Mouse (Mus musculus) MEL (cell line): ENCODE data around the gene Tgoln1. TPM values are rescaled to one million over a fixed set of nuclear protein-coding genes. Genes with fewer than 3 reads are reported as not detected.

ENCODE experiments used
- DNase-seq: peaks from one replicate; pipeline ENCODE4 v3.0.0; 2011; ENCODE audit warnings: low read depth, low spot score
- H3K27ac ChIP-seq: 2 replicates; pipeline ENCODE4 v1.5.1; 2012; ENCODE audit warnings: low read depth, mild to moderate bottlenecking, control low read depth, low read length, moderate library complexity; ENCODE audit not compliant: control insufficient read depth
- H3K27me3 ChIP-seq, 2 experiments: fragments of 150-350 bp in 1 of 2; sonication (generic) in 1 of 2; 2 replicates each; pipeline ENCODE4 v1.6.1; 2012; ENCODE audit warnings: low read length in 2 of 2, mild to moderate bottlenecking in 2 of 2, improper control_type of control experiment in 1 of 2, moderate library complexity in 1 of 2; ENCODE audit not compliant: insufficient read depth in 2 of 2, control insufficient read depth in 1 of 2
- H3K36me3 ChIP-seq, 2 experiments: 2 replicates each; pipeline ENCODE4 v1.6.1; 2012 to 2014; ENCODE audit warnings: low read length in 2 of 2, improper control_type of control experiment in 1 of 2, inconsistent platforms in 1 of 2, mild to moderate bottlenecking in 1 of 2; ENCODE audit not compliant: insufficient read depth in 2 of 2, control insufficient read depth in 1 of 2
- H3K4me1 ChIP-seq, 2 experiments: fragments of 150-350 bp in 1 of 2; sonication (generic) in 1 of 2; 2 replicates each; pipeline ENCODE4 v1.6.1; 2012; ENCODE audit warnings: low read length in 2 of 2, improper control_type of control experiment in 1 of 2, mild to moderate bottlenecking in 1 of 2; ENCODE audit not compliant: insufficient read depth in 2 of 2, control insufficient read depth in 1 of 2
- H3K4me3 ChIP-seq, 2 experiments: fragments of 150-350 bp in 1 of 2; sonication (generic) in 1 of 2; 2 replicates each; pipeline ENCODE4 v1.5.1; 2012; ENCODE audit warnings: low read depth in 2 of 2, low read length in 2 of 2, mild to moderate bottlenecking in 2 of 2, moderate library complexity in 2 of 2, control low read depth in 1 of 2, improper control_type of control experiment in 1 of 2; ENCODE audit not compliant: control insufficient read depth in 1 of 2, insufficient read depth in 1 of 2
- H3K79me2 ChIP-seq: 2 replicates; pipeline ENCODE4 v1.6.1; 2012; ENCODE audit warnings: mild to moderate bottlenecking, low read length, moderate library complexity; ENCODE audit not compliant: control insufficient read depth, poor library complexity, insufficient read depth
- H3K9ac ChIP-seq: 2 replicates; pipeline ENCODE4 v1.6.1; 2012; ENCODE audit warnings: low read depth, mild to moderate bottlenecking, control low read depth, low read length, moderate library complexity; ENCODE audit not compliant: control insufficient read depth, poor library complexity, severe bottlenecking
- H3K9me3 ChIP-seq: fragments of 150-350 bp; sonication (generic); replicated peaks from 2 replicates; pipeline ENCODE4 v1.6.1; 2012; ENCODE audit warnings: mild to moderate bottlenecking, low read length, improper control_type of control experiment, moderate library complexity; ENCODE audit not compliant: insufficient read depth
- BHLHE40 ChIP-seq: IDR thresholded peaks from 2 replicates; pipeline ENCODE4 v1.6.1; 2012; ENCODE audit warnings: low read depth, mild to moderate bottlenecking, inconsistent platforms, low read length, improper control_type of control experiment, borderline replicate concordance
- CHD1 ChIP-seq: IDR thresholded peaks from 2 replicates; pipeline ENCODE4 v1.6.1; 2012; ENCODE audit warnings: low read depth, mild to moderate bottlenecking, inconsistent platforms, low read length, improper control_type of control experiment
- CTCF ChIP-seq, 3 experiments: IDR thresholded peaks in 2 of 3; conservative IDR thresholded peaks in 1 of 3; 2 replicates each; pipeline ENCODE4 v1.5.1; 2011 to 2012; ENCODE audit warnings: low read length in 3 of 3, low read depth in 2 of 3, mild to moderate bottlenecking in 2 of 3, improper control_type of control experiment in 1 of 3, inconsistent platforms in 1 of 3, mixed read lengths in 1 of 3, moderate library complexity in 1 of 3; ENCODE audit not compliant: control insufficient read depth in 1 of 3, insufficient read depth in 1 of 3, poor library complexity in 1 of 3, severe bottlenecking in 1 of 3
- EP300 ChIP-seq, 2 experiments: IDR thresholded peaks; 2 replicates each; pipeline ENCODE4 v1.6.1; 2011; ENCODE audit warnings: improper control_type of control experiment in 2 of 2, low read length in 2 of 2, low read depth in 1 of 2, mild to moderate bottlenecking in 1 of 2
- ETS1 ChIP-seq: IDR thresholded peaks from 2 replicates; pipeline ENCODE4 v1.6.1; 2012; ENCODE audit warnings: low read depth, mild to moderate bottlenecking, inconsistent platforms, low read length, improper control_type of control experiment, moderate library complexity
- GATA1 ChIP-seq: IDR thresholded peaks from 2 replicates; pipeline ENCODE4 v1.6.1; 2011; ENCODE audit warnings: low read depth, low read length, improper control_type of control experiment
- HCFC1 ChIP-seq: IDR thresholded peaks from 2 replicates; pipeline ENCODE4 v1.6.1; 2012; ENCODE audit warnings: low read depth, mild to moderate bottlenecking, inconsistent platforms, low read length, improper control_type of control experiment, moderate library complexity
- JUND ChIP-seq: IDR thresholded peaks from 2 replicates; pipeline ENCODE4 v1.6.1; 2011; ENCODE audit warnings: low read depth, mild to moderate bottlenecking, improper control_type of control experiment, low read length
- KAT2A ChIP-seq: conservative IDR thresholded peaks from 2 replicates; pipeline ENCODE4 v1.6.1; 2012; ENCODE audit warnings: low read depth, low read length, improper control_type of control experiment, inconsistent platforms
- MAFK ChIP-seq: IDR thresholded peaks from 2 replicates; pipeline ENCODE4 v1.6.1; 2011; ENCODE audit warnings: low read depth, mild to moderate bottlenecking, low read length, improper control_type of control experiment, borderline replicate concordance
- MAZ ChIP-seq: IDR thresholded peaks from 2 replicates; pipeline ENCODE4 v1.6.1; 2012; ENCODE audit warnings: low read depth, mild to moderate bottlenecking, inconsistent platforms, low read length, improper control_type of control experiment
- MXI1 ChIP-seq: IDR thresholded peaks from 2 replicates; pipeline ENCODE4 v1.6.1; 2011; ENCODE audit warnings: mild to moderate bottlenecking, low read depth, low read length, improper control_type of control experiment
- MYC ChIP-seq: IDR thresholded peaks from 2 replicates; pipeline ENCODE4 v1.6.1; 2011; ENCODE audit warnings: low read depth, mild to moderate bottlenecking, low read length, improper control_type of control experiment, moderate library complexity
- NELFE ChIP-seq: IDR thresholded peaks from 2 replicates; pipeline ENCODE4 v1.6.1; 2011; ENCODE audit warnings: low read depth, low read length, improper control_type of control experiment
- POLR2A ChIP-seq, 2 experiments: IDR thresholded peaks; 2 replicates each; pipeline ENCODE4 v1.6.1; 2011 to 2012; ENCODE audit warnings: low read length in 2 of 2, mild to moderate bottlenecking in 2 of 2, control low read depth in 1 of 2, improper control_type of control experiment in 1 of 2, low read depth in 1 of 2, moderate library complexity in 1 of 2; ENCODE audit not compliant: control insufficient read depth in 1 of 2, insufficient read depth in 1 of 2, poor library complexity in 1 of 2
- SMC3 ChIP-seq: IDR thresholded peaks from 2 replicates; pipeline ENCODE4 v1.6.1; 2011; ENCODE audit warnings: low read depth, low read length, improper control_type of control experiment
- TAL1 ChIP-seq: IDR thresholded peaks from 2 replicates; pipeline ENCODE4 v1.6.1; 2012; ENCODE audit warnings: mild to moderate bottlenecking, inconsistent platforms, low read length, moderate library complexity, mixed read lengths
- TCF12 ChIP-seq: IDR thresholded peaks from 2 replicates; pipeline ENCODE4 v1.6.1; 2014; ENCODE audit warnings: low read depth, mild to moderate bottlenecking, inconsistent platforms, low read length, improper control_type of control experiment, moderate library complexity
- UBTF ChIP-seq: IDR thresholded peaks from 2 replicates; pipeline ENCODE4 v1.6.1; 2012; ENCODE audit warnings: low read depth, mild to moderate bottlenecking, inconsistent platforms, low read length, improper control_type of control experiment, moderate library complexity, borderline replicate concordance; ENCODE audit not compliant: insufficient read depth
- USF1 ChIP-seq: IDR thresholded peaks from 2 replicates; pipeline ENCODE4 v1.6.1; 2014; ENCODE audit warnings: low read depth, mild to moderate bottlenecking, inconsistent platforms, low read length, improper control_type of control experiment, moderate library complexity
- ZNF384 ChIP-seq: IDR thresholded peaks from 2 replicates; pipeline ENCODE4 v1.6.1; 2012; ENCODE audit warnings: low read depth, mild to moderate bottlenecking, inconsistent platforms, low read length, improper control_type of control experiment
- polyA plus RNA-seq, 2 experiments: library from polyadenylated mRNA; stranded (reverse) in 1 of 2; unstranded in 1 of 2; fragments of >175 nt in 1 of 2; fragments of >200 nt in 1 of 2; gene quantifications; 2 replicates each; pipeline versions ENCODE4 v1.2.1 to v1.2.4; 2012; ENCODE audit warnings: low replicate concordance in 2 of 2, low read depth in 1 of 2; ENCODE audit not compliant: insufficient read length in 2 of 2, insufficient read depth in 1 of 2, missing spikeins in 1 of 2
- total RNA-seq: library from RNA; depleted of rRNA; stranded (reverse); fragments of 300-350 nt; gene quantifications from 2 replicates; pipeline ENCODE4 v1.2.3, GENCODE M21; 2012

Gene Tgoln1
- total and polyA plus RNA-seq, 3 experiments = 20.6 to 106 (median 23.9) TPM

- TF ChIP-seq EP300 (IDR thresholded peaks at IDR 0.05; ENCODE audit: low read depth in 1 of 2, low read length in 2 of 2) = no peak
- no peak for TF ChIP-seq POLR2A (IDR thresholded peaks at IDR 0.05; ENCODE audit: control insufficient read depth in 1 of 2, insufficient read depth in 1 of 2, low read depth in 1 of 2, low read length in 2 of 2, poor library complexity in 1 of 2)
- TF ChIP-seq MXI1 = no peak
- TF ChIP-seq HCFC1 = no peak
- no peak for TF ChIP-seq USF1
- TF ChIP-seq BHLHE40 = no peak
- no peak for TF ChIP-seq CTCF (IDR thresholded peaks at IDR 0.05 in 2 of 3, conservative IDR thresholded peaks at IDR 0.05 in 1 of 3; ENCODE audit: control insufficient read depth in 1 of 3, insufficient read depth in 1 of 3, low read depth in 2 of 3, low read length in 3 of 3, poor library complexity in 1 of 3, severe bottlenecking in 1 of 3)
- TF ChIP-seq UBTF = no peak
- TF ChIP-seq ETS1 = no peak
- no peak for TF ChIP-seq KAT2A
- no peak for TF ChIP-seq MYC
- Histone ChIP-seq H3K36me3 (peaks cover 0 to 2% of the 10 kb centered on the region in 2 experiments; a peak in 1 of 4 replicates), H3K4me3 (no peak overlapping the region), H3K9me3 (no peaks in the 10 kb centered on the region), H3K79me2 (no peaks in the 10 kb centered on the region; the same call in 1 of the 2 replicates), H3K9ac (no peak overlapping the region), H3K27ac (no peak overlapping the region), H3K4me1 (peaks cover 0 to 9% of the 10 kb centered on the region in 2 experiments; a peak in 1 of 4 replicates), H3K27me3 (no peaks in the 10 kb centered on the region)
- no peak for DNase-seq
These were observed 23.6 kb downstream of the Tgoln1 start for GRCm38 (mm10) chr6:72593011-72593803.

DNA sequence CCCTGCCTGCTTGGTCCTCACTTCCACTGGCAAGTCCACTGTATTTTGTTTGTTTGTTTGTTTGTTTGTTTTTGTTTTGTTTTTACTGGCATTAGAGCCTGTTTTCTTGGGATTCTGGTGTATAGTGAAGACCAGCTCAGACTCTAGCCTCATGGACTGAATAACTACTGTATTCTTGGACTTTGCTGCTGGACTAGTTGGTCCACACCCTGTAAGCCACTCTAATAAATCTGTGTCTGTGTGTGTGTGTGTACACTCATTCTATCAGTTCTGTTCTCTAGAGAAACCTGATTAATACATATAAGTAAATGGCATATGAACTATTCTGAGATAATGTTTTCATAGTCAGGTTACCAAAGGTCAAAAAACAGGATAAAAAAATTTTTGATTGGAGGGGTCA lies 26.7 kb downstream of the Tgoln1 start:
- H3K4me3 ChIP-seq = no peak overlapping the region
- no peak for TF ChIP-seq MYC
- TF ChIP-seq TAL1 = no peak
- no peak for TF ChIP-seq JUND
- no peak for TF ChIP-seq UBTF
- no peak for TF ChIP-seq BHLHE40
- TF ChIP-seq NELFE = no peak
- no peak for TF ChIP-seq HCFC1
- TF ChIP-seq MAZ = no peak
- TF ChIP-seq CTCF (IDR thresholded peaks at IDR 0.05 in 2 of 3, conservative IDR thresholded peaks at IDR 0.05 in 1 of 3; ENCODE audit: control insufficient read depth in 1 of 3, insufficient read depth in 1 of 3, low read depth in 2 of 3, low read length in 3 of 3, poor library complexity in 1 of 3, severe bottlenecking in 1 of 3) = no peak
- no peak for TF ChIP-seq TCF12
- no peak for TF ChIP-seq MAFK
- no peak for TF ChIP-seq SMC3
- TF ChIP-seq GATA1 = no peak
- TF ChIP-seq ZNF384 = no peak
- no peak for TF ChIP-seq CHD1
- TF ChIP-seq EP300 (IDR thresholded peaks at IDR 0.05; ENCODE audit: low read depth in 1 of 2, low read length in 2 of 2) = no peak
- no peaks in the 10 kb centered on the region for H3K36me3 ChIP-seq
- no peak overlapping the region for H3K9ac ChIP-seq
- H3K79me2 ChIP-seq = no peaks in the 10 kb centered on the region
- H3K4me1 ChIP-seq = no peaks in the 10 kb centered on the region
- no peak for DNase-seq
- no peaks in the 10 kb centered on the region for H3K9me3 ChIP-seq
- H3K27me3 ChIP-seq = no peaks in the 10 kb centered on the region
- no peak overlapping the region for H3K27ac ChIP-seq
